Mouse (Mus musculus): Measurements from ENCODE around the gene Rfc2. TPM values are rescaled to one million over a fixed set of nuclear protein-coding genes. Genes with fewer than 3 reads are reported as not detected.
A peak's percentile ranks its signal among the peaks of the same experiment; 100 is the strongest.

The Rfc2 gene
- polyA plus RNA-seq, 1 experiment from 2014 or later = 218 TPM

GRCm38 (mm10) chr5:134615380-134615779, 34.2 kb downstream of the Rfc2 start:
- H3K4me2 ChIP-seq (replicated peaks) = no peak overlapping the region
- H3K27me3 ChIP-seq = no peaks in the 10 kb centered on the region
- no peak overlapping the region for H3K4me3 ChIP-seq
- no peak overlapping the region for H3K27ac ChIP-seq (replicated peaks)
- H3K9ac ChIP-seq (replicated peaks) = no peak overlapping the region
- H3K9me3 ChIP-seq = no peaks in the 10 kb centered on the region
- 88% methylated on average over 8 of the region's 8 CpGs for whole genome bisulfite sequencing
- 0 out of 2 replicates have a peak, but pooled peaks have one; percentile 21 for ATAC-seq (replicated peaks)
- H3K4me1 ChIP-seq = no peaks in the 10 kb centered on the region
- peaks cover 37% of the 10 kb centered on the region for H3K36me3 ChIP-seq

- no peaks in the 10 kb centered on the region for H3K27me3 ChIP-seq
- 67% methylated on average over 4 of the region's 4 CpGs for WGBS
- H3K27ac ChIP-seq (replicated peaks) = no peak overlapping the region
- no peak overlapping the region for H3K9ac ChIP-seq (replicated peaks)
- no peaks in the 10 kb centered on the region for H3K9me3 ChIP-seq
- no peaks in the 10 kb centered on the region for H3K4me1 ChIP-seq
- peaks cover 41% of the 10 kb centered on the region for H3K36me3 ChIP-seq
- H3K4me2 ChIP-seq (replicated peaks) = no peak overlapping the region
- H3K4me3 ChIP-seq = no peak overlapping the region
- no peak for ATAC-seq (replicated peaks)
Observed at GRCm38 (mm10) chr5:134615780-134616179, 34.6 kb downstream of the Rfc2 start.

GRCm38 (mm10) chr5:134617071-134617470, 35.9 kb downstream of the Rfc2 start:
- no peak for ATAC-seq (replicated peaks)
- Histone ChIP-seq H3K9me3 (no peaks in the 10 kb centered on the region), H3K4me1 (peaks cover 9% of the 10 kb centered on the region), H3K27ac (replicated peaks) (no peak overlapping the region), H3K9ac (replicated peaks) (no peak overlapping the region), H3K4me2 (replicated peaks) (no peak overlapping the region), H3K27me3 (no peaks in the 10 kb centered on the region), H3K4me3 (no peak overlapping the region), H3K36me3 (peaks cover 53% of the 10 kb centered on the region)
- WGBS = 61% methylated on average over 3 of the region's 3 CpGs

- H3K4me2 ChIP-seq (replicated peaks) = no peak overlapping the region
- H3K4me3 ChIP-seq = no peak overlapping the region
- no peak overlapping the region for H3K9ac ChIP-seq (replicated peaks)
- peaks cover 82% of the 10 kb centered on the region for H3K36me3 ChIP-seq
- WGBS = 92% methylated on average over 9 of the region's 9 CpGs
- H3K27ac ChIP-seq (replicated peaks) = no peak overlapping the region
- H3K9me3 ChIP-seq = no peaks in the 10 kb centered on the region
- no peak for ATAC-seq (replicated peaks)
- peaks cover 20% of the 10 kb centered on the region for H3K4me1 ChIP-seq
- H3K27me3 ChIP-seq = no peaks in the 10 kb centered on the region
Observed at GRCm38 (mm10) chr5:134620457-134620856, 39.3 kb downstream of the Rfc2 start.

GRCm38 (mm10) chr5:134621099-134621640, 40.0 kb downstream of the Rfc2 start:
- Histone ChIP-seq H3K27me3 (no peaks in the 10 kb centered on the region), H3K4me3 (no peak overlapping the region), H3K4me1 (peaks cover 20% of the 10 kb centered on the region), H3K27ac (replicated peaks) (peak overlapping the region; percentile 78; the same call in 1 of the 2 replicates), H3K4me2 (replicated peaks) (no peak overlapping the region), H3K9me3 (no peaks in the 10 kb centered on the region), H3K9ac (replicated peaks) (no peak overlapping the region), H3K36me3 (peaks cover 89% of the 10 kb centered on the region)
- WGBS = 92% methylated on average over 16 of the region's 16 CpGs
- ATAC-seq (replicated peaks) = no peak

- peak overlapping the region; percentile 78 for H3K27ac ChIP-seq (replicated peaks)
- no peaks in the 10 kb centered on the region for H3K9me3 ChIP-seq
- no peaks in the 10 kb centered on the region for H3K27me3 ChIP-seq
- no peak overlapping the region for H3K9ac ChIP-seq (replicated peaks)
- no peak overlapping the region for H3K4me2 ChIP-seq (replicated peaks)
- ATAC-seq (replicated peaks) = peak; percentile 62
- 41% methylated on average over 2 of the region's 2 CpGs for WGBS
- peaks cover 20% of the 10 kb centered on the region for H3K4me1 ChIP-seq
- H3K4me3 ChIP-seq = no peak overlapping the region
- H3K36me3 ChIP-seq = peaks cover 93% of the 10 kb centered on the region
Observed at GRCm38 (mm10) chr5:134622069-134622468, 40.9 kb downstream of the Rfc2 start.

- WGBS = 86% methylated on average over 4 of the region's 4 CpGs
- Histone ChIP-seq H3K4me1 (peaks cover 16% of the 10 kb centered on the region), H3K36me3 (peaks cover 42% of the 10 kb centered on the region), H3K9me3 (no peaks in the 10 kb centered on the region), H3K4me2 (replicated peaks) (no peak overlapping the region), H3K27me3 (no peaks in the 10 kb centered on the region), H3K9ac (replicated peaks) (no peak overlapping the region), H3K27ac (replicated peaks) (no peak overlapping the region), H3K4me3 (no peak overlapping the region)
- no peak for ATAC-seq (replicated peaks)
Observed at GRCm38 (mm10) chr5:134629508-134629907, 48.3 kb downstream of the Rfc2 start.

GRCm38 (mm10) chr5:134630835-134631234, 49.7 kb downstream of the Rfc2 start:
- no peaks in the 10 kb centered on the region for H3K27me3 ChIP-seq
- no peak overlapping the region for H3K4me3 ChIP-seq
- H3K4me1 ChIP-seq = peaks cover 19% of the 10 kb centered on the region
- ATAC-seq (replicated peaks) = no peak
- H3K4me2 ChIP-seq (replicated peaks) = no peak overlapping the region
- no peaks in the 10 kb centered on the region for H3K9me3 ChIP-seq
- H3K27ac ChIP-seq (replicated peaks) = no peak overlapping the region
- H3K9ac ChIP-seq (replicated peaks) = no peak overlapping the region
- H3K36me3 ChIP-seq = peaks cover 38% of the 10 kb centered on the region

GRCm38 (mm10) chr5:134632841-134633240, 51.7 kb downstream of the Rfc2 start:
- H3K4me2 ChIP-seq (replicated peaks) = no peak overlapping the region
- peaks cover 30% of the 10 kb centered on the region for H3K36me3 ChIP-seq
- WGBS = 42% methylated on average over 2 of the region's 2 CpGs
- H3K4me3 ChIP-seq = no peak overlapping the region
- H3K9ac ChIP-seq (replicated peaks) = no peak overlapping the region
- no peak for ATAC-seq (replicated peaks)
- H3K4me1 ChIP-seq = peaks cover 33% of the 10 kb centered on the region
- no peaks in the 10 kb centered on the region for H3K9me3 ChIP-seq
- 0 out of 2 replicates have a peak overlapping the region, but pooled peaks have one; percentile 23 for H3K27ac ChIP-seq (replicated peaks)
- H3K27me3 ChIP-seq = no peaks in the 10 kb centered on the region

- H3K4me3 ChIP-seq = peak overlapping the region; percentile 100
- H3K27me3 ChIP-seq = no peaks in the 10 kb centered on the region
- no peaks in the 10 kb centered on the region for H3K9me3 ChIP-seq
- H3K9ac ChIP-seq (replicated peaks) = peak overlapping the region; percentile 99
- H3K4me1 ChIP-seq = peaks cover 39% of the 10 kb centered on the region
- WGBS = 28% methylated on average over 5 of the region's 5 CpGs
- H3K27ac ChIP-seq (replicated peaks) = peak overlapping the region; percentile 97
- peak overlapping the region; percentile 83 for H3K4me2 ChIP-seq (replicated peaks)
- ATAC-seq (replicated peaks) = no peak
- peaks cover 20% of the 10 kb centered on the region for H3K36me3 ChIP-seq
Observed at GRCm38 (mm10) chr5:134637820-134638367, 56.7 kb downstream of the Rfc2 start.

GRCm38 (mm10) chr5:134638461-134639268, 57.5 kb downstream of the Rfc2 start:
- H3K27me3 ChIP-seq = no peaks in the 10 kb centered on the region
- no peaks in the 10 kb centered on the region for H3K9me3 ChIP-seq
- H3K36me3 ChIP-seq = peaks cover 20% of the 10 kb centered on the region
- peak overlapping the region; percentile 83 for H3K4me2 ChIP-seq (replicated peaks)
- H3K4me1 ChIP-seq = peaks cover 32% of the 10 kb centered on the region
- peak overlapping the region; percentile 100 for H3K4me3 ChIP-seq
- ATAC-seq (replicated peaks) = peak; percentile 81
- under 1% methylated on average over 83 of the region's 85 CpGs for WGBS
- H3K27ac ChIP-seq (replicated peaks) = peak overlapping the region; percentile 97
- peak overlapping the region; percentile 99 for H3K9ac ChIP-seq (replicated peaks)

- H3K36me3 ChIP-seq = peaks cover 19% of the 10 kb centered on the region
- H3K9me3 ChIP-seq = no peaks in the 10 kb centered on the region
- WGBS = under 1% methylated on average over 51 of the region's 52 CpGs
- H3K4me3 ChIP-seq = peak within 1 kb of the TSS; percentile 100
- H3K27ac ChIP-seq (replicated peaks) = peak within 1 kb of the TSS; percentile 97
- peak within 1 kb of the TSS; percentile 83 for H3K4me2 ChIP-seq (replicated peaks)
- peaks cover 28% of the 10 kb centered on the region for H3K4me1 ChIP-seq
- H3K27me3 ChIP-seq = no peaks in the 10 kb centered on the region
- peak within 1 kb of the TSS; percentile 99 for H3K9ac ChIP-seq (replicated peaks)
- ATAC-seq (replicated peaks) = peak; percentile 93
Observed at GRCm38 (mm10) chr5:134639269-134639682, 58.1 kb downstream of the Rfc2 start, which contains the start of gene Eif4h. Gene Eif4h (minus strand): TSS chr5:134639490.
